Mouse (Mus musculus) lung, adult 18-20 months (tissue): ENCODE data around the gene Pdgfra.

Experiments used
- DNase-seq, 2 experiments: peaks; one replicate each; pipeline ENCODE4 v3.0.0; 2022; ENCODE audit warnings: mixed read lengths in 2 of 2

The Pdgfra gene

GRCm38 (mm10) chr5:75214520-75214919 lies 62.4 kb downstream of the Pdgfra start:
- peak in 1 of 2 experiments; percentile 8 for DNase-seq

GRCm38 (mm10) chr5:75214929-75215328 lies 62.8 kb downstream of the Pdgfra start:
- DNase-seq, result no peak

GRCm38 (mm10) chr5:75215678-75216256 lies 63.7 kb downstream of the Pdgfra start:
- DNase-seq, result no peak

GRCm38 (mm10) chr5:75221610-75222009 lies 69.5 kb downstream of the Pdgfra start:
- no peak for DNase-seq

- no peak for DNase-seq
Observed at GRCm38 (mm10) chr5:75222491-75223265, 70.6 kb downstream of the Pdgfra start.

GRCm38 (mm10) chr5:75238363-75238762 lies 86.3 kb downstream of the Pdgfra start:
- peak in 1 of 2 experiments; percentile 23 for DNase-seq

GRCm38 (mm10) chr5:75238928-75239777 lies 87.1 kb downstream of the Pdgfra start:
- no peak for DNase-seq

GRCm38 (mm10) chr5:75247070-75247740 lies 95.1 kb downstream of the Pdgfra start:
- DNase-seq, result no peak
